Mouse (Mus musculus): ENCODE data around the gene Retreg2.
A peak's percentile ranks its signal among the peaks of the same experiment; 100 is the strongest.

DNA sequence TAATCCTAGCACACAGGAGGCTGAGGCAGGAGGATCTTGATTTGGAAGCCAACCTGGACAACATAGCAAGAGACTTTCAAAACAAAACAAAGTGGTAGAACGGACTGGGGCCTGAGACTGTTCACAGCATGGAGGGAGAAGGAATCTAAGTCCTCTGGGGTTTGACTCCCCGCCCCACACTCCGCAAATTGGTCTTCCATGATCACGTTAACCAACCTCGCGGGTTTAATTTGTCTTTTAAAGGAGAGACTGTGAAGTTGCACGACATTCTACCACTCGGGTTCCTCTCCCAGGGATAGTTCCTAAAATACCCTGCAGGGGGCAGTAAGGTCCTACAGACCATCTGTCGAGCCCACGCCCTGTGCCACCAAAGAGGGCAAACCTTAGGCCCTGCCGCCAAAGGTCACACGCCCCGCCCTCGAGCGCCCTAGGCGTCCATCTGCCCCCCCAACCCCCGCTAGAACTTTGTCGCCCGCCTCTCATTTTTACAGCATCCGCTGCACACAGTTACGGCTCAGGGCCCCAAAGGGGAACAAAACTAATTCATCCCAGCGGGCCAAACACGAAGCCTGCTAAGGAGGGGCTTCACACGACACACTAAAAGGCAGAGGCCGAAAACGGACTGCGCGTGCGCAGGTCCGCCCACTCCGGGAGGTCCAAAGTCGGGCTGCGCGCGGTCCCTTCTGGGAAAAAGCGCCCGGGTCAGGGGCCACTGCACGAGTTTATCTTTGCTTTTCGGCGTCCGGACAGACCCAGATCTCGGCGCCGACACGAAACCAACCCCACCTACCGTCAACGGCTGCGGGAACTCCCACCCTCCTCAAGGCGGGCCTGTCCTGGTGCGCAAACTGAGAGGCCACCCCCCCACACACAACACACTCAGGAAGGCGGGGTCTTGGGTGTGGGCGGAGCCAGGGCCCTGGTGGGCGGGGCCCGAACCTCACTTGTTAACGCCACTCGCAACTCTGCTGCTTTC, 17.9 kb upstream of the Retreg2 start, which contains the start of gene Nhej1:
- TF ChIP-seq CTCF (IDR thresholded peaks at IDR 0.05) (peak; percentile 88), EP300 (IDR thresholded peaks at IDR 0.05) (peak; percentile 21; the same call in 1 of the 2 replicates)

Data from lung, postnatal 0 days (tissue).